Mouse (Mus musculus) lung, postnatal 25 days (tissue): ENCODE measurements around the gene Mmd2.
A peak's percentile ranks its signal among the peaks of the same experiment; 100 is the strongest.

ENCODE experiments used
- DNase-seq: peaks from one replicate; pipeline ENCODE4 v3.0.0; 2022; ENCODE audit warnings: low spot score

Mmd2 gene

GRCm38 (mm10) chr5:142608989-142609325 is 357 bp upstream of the Mmd2 start:
- DNase-seq = no peak

DNA sequence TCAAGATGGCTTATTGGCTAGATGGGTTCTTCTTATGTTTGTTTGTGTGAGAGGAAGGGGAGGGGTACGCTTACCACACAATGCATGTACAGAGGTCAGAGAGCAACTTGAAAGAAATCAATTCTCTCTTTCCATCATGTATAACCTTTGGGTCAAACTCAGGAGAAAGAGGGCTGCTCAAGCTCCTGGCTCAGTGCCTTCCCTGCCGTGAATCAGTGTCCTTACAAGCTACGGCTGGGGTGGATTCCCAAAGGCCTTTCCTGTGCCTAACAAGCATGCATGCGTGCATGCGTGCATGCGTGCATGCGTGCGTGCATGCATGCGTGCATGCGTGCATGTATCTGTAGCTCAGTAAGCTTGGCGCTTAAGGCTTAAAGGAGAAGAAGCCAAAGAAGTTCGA is 3.3 kb downstream of the Mmd2 start:
- no peak for DNase-seq

- no peak for DNase-seq
Observed at GRCm38 (mm10) chr5:142604379-142604778, 4.2 kb downstream of the Mmd2 start.

DNA sequence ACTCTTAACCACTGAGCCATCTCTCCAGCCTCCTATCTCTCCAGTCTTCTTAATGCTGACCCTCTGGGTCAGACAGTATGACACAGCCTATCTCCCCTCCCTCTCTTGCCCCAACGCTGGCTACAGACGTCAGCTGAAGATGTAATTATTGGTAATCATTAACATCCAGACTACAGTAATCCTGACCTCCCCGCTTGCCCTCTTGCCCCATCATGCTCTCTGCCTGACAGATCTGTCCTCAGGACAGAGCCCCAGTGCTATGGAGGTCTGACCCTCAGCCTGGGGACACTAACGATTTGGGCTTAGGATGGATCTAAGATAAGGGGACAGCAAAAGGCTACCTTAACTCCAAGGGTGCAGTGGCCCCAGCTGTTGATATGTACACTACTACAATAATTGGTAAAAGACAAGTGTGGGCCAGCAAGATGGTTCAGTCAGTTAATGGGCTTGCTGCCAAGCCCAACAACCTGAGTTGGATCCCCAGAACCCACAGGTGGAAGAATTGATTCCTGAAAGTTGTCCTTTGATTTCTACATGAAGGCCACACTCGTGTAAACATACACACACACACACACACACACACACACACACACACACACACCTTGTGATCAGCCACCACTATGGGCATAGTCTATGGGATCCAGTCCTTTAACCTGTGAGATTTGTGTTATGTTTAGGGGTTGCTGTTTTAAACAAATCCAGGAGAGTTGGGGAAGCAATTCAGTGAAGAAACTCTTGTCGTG is 10.8 kb downstream of the Mmd2 start:
- DNase-seq = no peak

- DNase-seq = no peak
Observed at GRCm38 (mm10) chr5:142596723-142597122, 11.9 kb downstream of the Mmd2 start.

DNA sequence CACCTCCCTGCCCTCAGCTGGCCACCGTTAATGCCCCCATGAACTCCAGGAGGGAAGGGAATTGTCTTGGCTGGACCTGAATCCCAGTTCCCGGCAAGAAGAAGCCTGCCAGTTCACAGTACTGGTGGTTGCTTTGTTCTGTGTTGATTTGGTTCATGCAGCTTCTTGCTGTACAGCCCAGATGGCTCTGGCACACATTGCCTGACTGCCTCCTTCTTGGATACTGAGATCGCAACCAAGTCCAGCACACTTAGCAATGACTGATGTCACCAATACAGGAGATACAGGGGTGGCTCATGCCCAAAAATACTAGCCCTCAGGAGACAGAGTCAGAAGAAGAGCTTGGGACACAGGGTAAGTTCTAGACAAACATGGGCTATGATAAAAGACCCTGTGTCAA is 12.9 kb downstream of the Mmd2 start:
- DNase-seq = no peak

- DNase-seq = no peak
Observed at GRCm38 (mm10) chr5:142590953-142591616, 17.5 kb downstream of the Mmd2 start.

GRCm38 (mm10) chr5:142583616-142584126 is 24.9 kb downstream of the Mmd2 start:
- no peak for DNase-seq

DNA sequence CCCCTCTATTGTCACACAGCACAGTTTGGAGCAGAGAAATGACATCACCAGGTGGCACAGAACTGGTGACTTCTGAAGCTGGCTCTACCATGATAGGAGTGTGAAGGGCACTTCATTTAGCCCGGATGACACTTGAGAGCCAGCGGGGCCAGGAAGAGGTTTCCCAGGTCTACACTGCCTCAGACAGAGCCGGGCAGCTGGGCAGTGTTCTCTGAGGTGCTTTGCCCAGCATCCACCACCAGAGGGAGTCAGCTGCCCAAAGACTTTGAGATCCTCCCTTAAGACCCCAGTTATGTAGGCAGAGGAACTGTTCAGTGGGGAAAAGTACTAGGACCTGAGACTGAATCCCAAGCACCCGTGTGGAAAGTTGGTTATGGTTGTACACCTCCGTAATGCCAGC is 27.1 kb downstream of the Mmd2 start:
- peak; percentile 35 for DNase-seq

GRCm38 (mm10) chr5:142578192-142578591 is 30.4 kb downstream of the Mmd2 start:
- DNase-seq = no peak

- no peak for DNase-seq
Observed at GRCm38 (mm10) chr5:142576832-142577231, 31.8 kb downstream of the Mmd2 start.

- no peak for DNase-seq
Observed at GRCm38 (mm10) chr5:142574323-142575057, 34.1 kb downstream of the Mmd2 start.

DNA sequence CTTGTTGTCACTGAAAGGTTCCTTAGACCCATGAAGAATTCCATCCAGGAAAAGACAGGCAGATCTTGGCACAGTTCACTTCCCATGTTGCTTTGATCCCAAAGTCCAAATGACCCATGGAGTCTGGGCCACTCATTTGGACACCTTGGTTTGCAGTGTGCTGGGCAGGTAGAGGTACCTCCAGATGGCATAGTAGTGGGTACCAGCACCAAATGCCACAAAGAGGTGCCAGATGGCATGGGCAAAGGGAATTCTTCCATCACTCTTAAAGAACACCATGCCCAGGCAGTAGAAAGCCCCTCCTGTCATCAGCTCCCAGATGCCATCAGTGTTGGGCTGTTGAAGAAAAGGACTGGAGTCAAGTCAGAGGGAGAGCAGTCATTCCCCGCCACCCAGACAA is 44.0 kb downstream of the Mmd2 start:
- no peak for DNase-seq

GRCm38 (mm10) chr5:142560261-142560660 is 48.3 kb downstream of the Mmd2 start:
- no peak for DNase-seq

DNA sequence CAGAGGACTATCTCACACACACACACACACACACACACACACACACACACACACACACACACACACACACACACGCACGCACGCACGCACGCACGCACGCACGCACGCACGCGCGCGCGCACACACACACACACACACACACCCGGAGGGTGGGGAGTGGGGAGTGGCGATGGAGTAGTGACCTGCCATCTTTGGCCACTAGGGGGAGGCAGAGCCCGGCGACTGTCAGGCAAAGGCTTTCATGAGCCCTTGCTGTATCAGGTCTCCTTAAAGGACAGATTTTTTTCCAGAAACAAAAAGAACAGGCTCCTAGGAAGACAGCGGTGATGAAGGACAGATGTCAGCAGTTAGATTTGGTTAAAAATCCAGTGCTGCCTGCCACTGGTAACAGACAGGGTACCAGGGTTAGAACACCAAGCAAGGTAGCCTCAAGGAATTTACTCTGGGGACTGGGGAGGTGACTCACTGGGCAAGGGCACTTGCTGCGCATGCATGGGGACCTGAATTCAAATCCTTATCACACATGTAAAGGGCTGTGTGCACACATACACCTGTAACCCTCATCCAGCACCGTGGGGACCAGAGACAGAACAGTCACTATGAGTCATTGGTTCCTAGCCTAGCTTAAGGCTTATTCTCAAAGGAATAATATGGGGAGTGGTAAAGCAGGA is 51.1 kb downstream of the Mmd2 start:
- DNase-seq = peak; percentile 51

DNA sequence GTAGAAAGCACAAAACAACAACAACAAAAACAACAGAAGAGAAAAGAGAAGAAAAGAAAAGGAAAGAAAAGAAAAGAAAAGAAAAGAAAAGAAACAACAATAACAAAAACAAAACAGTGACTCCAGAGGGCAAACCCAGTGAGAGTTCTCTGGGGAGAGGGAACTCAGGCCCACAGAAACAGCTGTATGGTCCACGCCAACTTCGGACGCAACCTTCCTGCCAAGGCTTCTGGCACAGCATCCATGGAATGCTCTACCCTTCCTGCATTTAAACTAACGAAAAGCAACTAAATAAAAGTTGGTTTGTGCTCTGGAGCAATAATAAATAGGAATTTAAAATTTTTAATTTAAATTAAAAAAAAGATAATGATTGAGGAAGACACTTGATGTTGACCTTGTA is 51.9 kb downstream of the Mmd2 start:
- DNase-seq = no peak

DNA sequence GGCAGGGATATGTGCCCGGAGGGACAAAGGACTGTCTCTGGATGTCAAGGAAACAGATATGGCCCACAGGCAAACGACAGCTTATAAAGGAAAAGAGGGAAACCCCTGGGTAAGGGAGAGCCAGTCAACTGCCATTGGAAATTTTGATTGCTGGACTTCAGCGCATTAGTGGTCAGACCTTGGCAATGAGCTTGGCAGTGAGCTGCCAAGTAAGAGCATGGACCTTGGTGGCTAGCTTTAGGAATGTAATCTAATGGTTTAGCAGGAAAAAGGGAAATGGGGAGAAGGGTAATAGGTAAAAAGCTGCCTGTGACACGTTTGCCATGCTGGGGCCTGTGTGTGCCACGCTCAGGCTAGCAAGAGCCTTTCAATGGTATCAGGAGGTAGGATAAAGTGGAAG is 52.7 kb downstream of the Mmd2 start:
- DNase-seq = no peak

GRCm38 (mm10) chr5:142550706-142551652 is 57.6 kb downstream of the Mmd2 start, which contains the start of gene Radil:
TSS of gene Radil (minus strand) at chr5:142551098.
- DNase-seq = peak; percentile 94

DNA sequence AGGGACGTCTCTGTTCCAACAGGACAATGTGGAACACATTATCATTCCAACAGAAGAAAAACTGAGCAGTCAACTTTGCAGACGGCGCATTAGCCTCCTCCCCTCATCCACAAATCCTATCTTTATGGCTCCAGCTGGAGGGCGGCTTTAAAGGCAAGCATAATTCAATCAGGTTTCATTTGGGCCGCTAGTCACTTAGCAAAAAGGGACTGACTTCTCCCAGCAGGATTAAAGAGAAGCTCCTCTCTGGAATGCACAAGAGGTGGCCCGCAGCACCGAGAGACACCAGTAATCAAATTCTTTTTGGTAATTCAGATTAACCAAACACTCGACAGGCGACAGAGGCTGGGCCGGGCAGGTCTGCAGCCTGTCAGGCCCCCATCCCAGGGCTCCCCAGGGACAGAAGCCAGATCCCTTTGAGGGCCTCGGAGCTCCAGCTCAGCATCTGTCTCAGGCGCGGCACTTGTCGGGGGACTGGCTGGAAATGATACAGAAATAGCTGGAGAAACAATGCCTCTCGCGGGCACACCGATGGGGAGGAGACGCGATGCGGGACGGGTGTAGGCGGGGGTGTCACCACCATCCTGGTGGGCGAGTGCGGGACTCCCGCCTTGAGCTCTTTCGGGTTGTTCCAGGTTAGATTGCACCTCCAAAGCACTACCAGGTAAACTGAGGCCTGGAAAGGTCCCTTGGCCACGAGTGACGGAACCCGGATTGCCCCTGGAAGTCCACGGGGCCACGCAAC is 58.5 kb downstream of the Mmd2 start:
- no peak for DNase-seq

DNA sequence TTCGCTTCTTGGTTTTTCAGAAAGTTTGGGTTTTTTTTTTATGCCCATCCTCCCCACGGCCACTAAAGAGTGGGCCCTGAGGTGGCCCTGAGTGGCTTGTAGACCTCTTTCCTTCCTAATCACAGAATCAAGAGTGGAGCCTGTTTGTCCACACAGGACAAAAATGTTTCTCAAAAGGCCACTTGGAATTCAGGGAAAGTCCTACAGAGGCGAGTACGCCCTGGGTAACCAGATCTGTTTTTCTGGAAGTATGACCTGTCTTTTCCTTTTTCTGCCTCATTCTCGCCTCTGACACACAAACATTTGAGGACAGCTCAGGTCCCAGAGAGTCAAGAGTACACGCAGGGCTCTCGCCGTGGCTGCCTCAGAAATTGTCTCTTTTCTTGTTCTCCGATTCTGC is 59.2 kb downstream of the Mmd2 start:
- DNase-seq = peak; percentile 46
